Mouse (Mus musculus): Measurements from ENCODE around the gene Pisd. TPM values are rescaled to one million over a fixed set of nuclear protein-coding genes. Genes with fewer than 3 reads are reported as not detected.
"Not testable (repeated sequence)": the region's sequence is repeated elsewhere in the genome, so short reads cannot be mapped to it uniquely, and the experiment has no call there.

The Pisd gene
- polyA plus RNA-seq, 1 experiment from 2014 or later, result 56.9 TPM

DNA sequence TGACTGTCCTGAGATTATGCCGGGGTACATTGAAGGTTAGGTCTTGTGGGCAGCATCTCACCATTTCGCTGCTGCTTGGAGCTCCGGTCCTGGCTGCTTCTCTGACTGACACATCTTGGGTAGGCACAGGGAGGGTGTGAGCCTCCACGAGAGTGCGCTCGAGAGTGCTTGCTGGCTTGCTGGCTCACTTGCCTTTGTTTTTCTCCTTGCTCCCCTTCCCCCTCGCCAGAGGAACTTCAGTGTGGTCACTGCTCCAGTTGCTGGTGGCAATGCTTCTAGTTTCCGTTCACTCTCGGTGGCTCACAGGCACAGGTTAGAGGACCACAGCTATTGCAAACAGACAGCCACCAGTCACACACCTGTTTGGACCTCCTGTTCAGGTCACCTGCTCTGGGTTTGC, 43.3 kb downstream of the Pisd start:
- H3K4me2 ChIP-seq, result no peak overlapping the region
- 64% methylated on average over 9 of the region's 9 CpGs for WGBS
- H3K9ac ChIP-seq, result no peak overlapping the region
- ATAC-seq (ENCODE audit: insufficient number of reproducible peaks, low FRiP score, low TSS enrichment, low read depth), result no peak
- H3K27ac ChIP-seq, result no peak overlapping the region
- H3K36me3 ChIP-seq, result peaks cover 9% of the 10 kb centered on the region; the same call in 1 of the 2 replicates
- H3K4me1 ChIP-seq, result peaks cover 10% of the 10 kb centered on the region; the same call in 1 of the 2 replicates
- no peak overlapping the region for H3K4me3 ChIP-seq
- no peaks in the 10 kb centered on the region for H3K27me3 ChIP-seq
- no peaks in the 10 kb centered on the region for H3K9me3 ChIP-seq

DNA sequence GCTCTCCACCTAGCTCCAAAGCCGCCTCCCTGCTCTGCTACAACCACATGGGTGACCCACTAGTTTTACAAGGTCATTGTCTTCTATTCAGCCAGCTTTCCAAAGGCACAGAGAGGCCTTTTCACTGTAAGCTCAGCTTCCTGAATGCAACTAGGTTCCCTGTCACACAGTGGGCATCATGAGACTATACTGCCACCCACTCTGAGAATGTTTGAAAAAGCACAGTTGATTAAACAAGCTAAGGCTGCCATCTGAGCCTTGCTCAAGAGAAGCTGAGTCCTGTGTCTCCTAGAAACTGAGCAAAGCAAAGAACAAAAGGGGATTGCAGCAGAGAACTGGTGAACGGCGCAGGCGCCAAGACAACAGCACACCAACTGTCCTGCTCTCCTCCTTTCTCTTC, 44.1 kb downstream of the Pisd start:
- not testable (repeated sequence) for H3K4me1 ChIP-seq; H3K27ac ChIP-seq; H3K9ac ChIP-seq; H3K27me3 ChIP-seq; H3K4me2 ChIP-seq; ATAC-seq (ENCODE audit: insufficient number of reproducible peaks, low FRiP score, low TSS enrichment, low read depth); H3K4me3 ChIP-seq; H3K9me3 ChIP-seq
- H3K36me3 ChIP-seq, result peaks cover 11% of the 10 kb centered on the region; the same call in 1 of the 2 replicates
- 89% methylated on average over 4 of the region's 4 CpGs for WGBS

DNA sequence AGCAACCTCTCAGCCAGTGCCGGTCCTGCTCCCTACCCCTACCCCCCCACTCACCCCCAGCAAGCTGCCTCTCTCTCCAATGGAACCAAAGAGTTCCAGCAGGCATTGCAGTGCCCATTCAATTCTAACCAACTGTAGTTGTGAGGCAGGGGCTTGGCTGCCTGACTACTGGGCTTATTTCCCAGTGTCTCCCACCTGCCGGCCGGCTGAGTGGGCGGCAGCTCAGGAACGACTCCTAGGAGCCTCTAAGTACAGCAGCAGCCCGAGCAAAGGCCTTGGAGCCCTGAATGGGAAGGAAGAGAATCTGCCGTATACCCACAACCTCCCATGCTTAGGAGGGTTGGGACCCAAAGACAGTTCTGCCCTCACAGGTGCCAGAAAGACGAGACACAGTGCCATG, 44.6 kb downstream of the Pisd start:
- not testable (repeated sequence) for H3K9ac ChIP-seq; H3K9me3 ChIP-seq; H3K4me2 ChIP-seq; H3K27me3 ChIP-seq; H3K27ac ChIP-seq; H3K4me3 ChIP-seq; H3K4me1 ChIP-seq; ATAC-seq (ENCODE audit: insufficient number of reproducible peaks, low FRiP score, low TSS enrichment, low read depth)
- H3K36me3 ChIP-seq, result peaks cover 13% of the 10 kb centered on the region; the same call in 1 of the 2 replicates
- WGBS, result 84% methylated on average over 8 of the region's 8 CpGs

DNA sequence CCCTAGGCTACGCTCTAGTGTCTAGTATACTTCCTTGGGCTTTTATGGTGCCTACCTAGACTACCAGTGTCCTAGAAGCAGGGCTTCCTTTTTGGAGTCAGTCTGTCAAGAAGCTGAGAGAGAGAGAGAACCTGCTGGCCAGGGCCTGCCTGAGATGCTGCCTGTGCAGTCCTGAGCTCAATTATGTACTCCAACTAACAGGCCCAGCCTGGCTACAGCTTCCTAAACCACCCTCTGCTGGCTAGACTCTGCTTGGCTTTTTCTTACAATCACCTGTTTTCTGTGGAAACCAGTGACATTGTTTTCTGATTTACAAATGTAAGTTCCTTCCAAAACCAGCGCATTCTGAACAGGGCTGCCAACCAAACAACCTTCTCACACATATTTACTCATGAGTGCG, 45.3 kb downstream of the Pisd start:
- Histone ChIP-seq H3K4me3 (no peak overlapping the region), H3K9ac (no peak overlapping the region), H3K27me3 (no peaks in the 10 kb centered on the region), H3K27ac (no peak overlapping the region), H3K36me3 (peaks cover 15% of the 10 kb centered on the region; the same call in 1 of the 2 replicates), H3K4me2 (no peak overlapping the region), H3K9me3 (no peaks in the 10 kb centered on the region), H3K4me1 (no peaks in the 10 kb centered on the region)
- no peak for ATAC-seq (ENCODE audit: insufficient number of reproducible peaks, low FRiP score, low TSS enrichment, low read depth)
- 96% methylated on average over 3 of the region's 3 CpGs for WGBS

DNA sequence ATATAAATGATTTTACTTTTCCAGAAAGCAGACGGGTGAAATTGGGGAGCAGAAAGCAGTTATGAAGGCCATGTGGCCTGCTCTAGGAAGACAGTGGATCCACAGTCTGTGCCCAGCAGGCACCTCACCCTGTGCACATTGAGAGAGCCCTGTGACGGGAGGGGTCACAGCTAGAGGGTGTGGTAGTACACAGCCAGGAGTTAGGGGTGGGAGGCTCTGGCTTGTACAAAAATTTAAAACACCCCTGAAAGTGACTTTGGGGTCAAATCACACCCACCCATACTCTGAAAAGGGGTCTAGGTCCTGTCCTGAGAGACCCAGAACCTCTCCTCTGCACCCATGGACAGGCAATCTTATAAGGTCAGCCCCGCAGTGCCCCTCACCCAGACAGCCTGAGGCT, 48.7 kb downstream of the Pisd start:
- ATAC-seq (ENCODE audit: insufficient number of reproducible peaks, low FRiP score, low TSS enrichment, low read depth), result peak; percentile 68; the same call in 1 of the 2 replicates
- 85% methylated on average over 3 of the region's 3 CpGs for WGBS
- peaks cover 25% of the 10 kb centered on the region; the same call in 1 of the 2 replicates for H3K36me3 ChIP-seq

DNA sequence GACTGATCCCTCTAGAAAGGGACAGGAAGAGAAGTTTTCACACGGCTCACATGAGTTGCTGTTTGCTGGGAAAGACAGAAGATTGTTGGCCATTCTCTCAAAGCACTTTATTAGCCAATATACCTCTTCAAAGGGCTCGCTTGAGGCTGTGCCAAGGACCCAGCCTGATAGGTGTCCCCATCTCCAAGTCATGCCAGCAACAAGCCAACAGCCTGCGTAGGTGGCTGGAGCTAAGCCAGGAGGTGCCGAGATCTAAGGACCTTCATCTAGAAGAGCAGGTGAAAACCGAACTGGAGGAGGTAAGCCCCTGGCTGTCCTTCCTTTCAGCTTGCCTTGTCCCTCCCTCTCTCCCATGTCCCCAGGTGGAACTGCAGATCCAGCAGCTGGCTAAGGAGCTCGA, 49.7 kb downstream of the Pisd start:
- Histone ChIP-seq H3K9me3 (no peaks in the 10 kb centered on the region), H3K4me1 (no peaks in the 10 kb centered on the region), H3K36me3 (peaks cover 25% of the 10 kb centered on the region; the same call in 1 of the 2 replicates), H3K4me3 (no peak overlapping the region), H3K27me3 (no peaks in the 10 kb centered on the region), H3K4me2 (no peak overlapping the region), H3K27ac (no peak overlapping the region), H3K9ac (no peak overlapping the region)
- 86% methylated on average over 6 of the region's 6 CpGs for whole genome bisulfite sequencing
- ATAC-seq (ENCODE audit: insufficient number of reproducible peaks, low FRiP score, low TSS enrichment, low read depth), result no peak

More for the DNA sequence above, 48.7 kb downstream of the Pisd start:
- not testable (repeated sequence) for H3K4me1 ChIP-seq, H3K4me3 ChIP-seq, H3K4me2 ChIP-seq, H3K27ac ChIP-seq, H3K27me3 ChIP-seq, H3K9ac ChIP-seq, H3K9me3 ChIP-seq

DNA sequence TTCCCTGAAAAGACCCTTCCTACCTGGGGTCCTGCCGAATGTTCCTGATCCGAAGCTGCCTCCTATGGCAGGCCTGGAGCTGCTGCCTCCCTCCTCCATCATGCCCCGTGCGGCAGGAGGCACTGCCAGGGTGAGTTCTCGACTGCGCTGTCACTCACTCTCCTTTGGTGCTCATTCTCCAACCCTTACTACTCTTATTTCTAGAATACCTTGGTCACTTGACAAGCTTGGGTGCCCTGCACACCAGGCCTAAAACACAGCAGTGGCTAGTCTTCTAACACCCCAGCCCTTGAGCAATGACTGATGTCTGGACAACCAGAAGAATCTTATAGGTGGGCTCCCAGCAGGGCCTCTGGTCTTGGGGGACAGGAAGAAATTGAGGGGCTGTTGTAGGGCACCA, 51.6 kb downstream of the Pisd start:
- 96% methylated on average over 6 of the region's 6 CpGs for WGBS
- peaks cover 25% of the 10 kb centered on the region; the same call in 1 of the 2 replicates for H3K36me3 ChIP-seq
- not testable (repeated sequence) for H3K27me3 ChIP-seq, H3K4me3 ChIP-seq, H3K4me2 ChIP-seq, H3K4me1 ChIP-seq, H3K27ac ChIP-seq, H3K9me3 ChIP-seq, H3K9ac ChIP-seq
- ATAC-seq (ENCODE audit: insufficient number of reproducible peaks, low FRiP score, low TSS enrichment, low read depth), result 0 out of 2 replicates have a peak, but pooled peaks have one; percentile 44

DNA sequence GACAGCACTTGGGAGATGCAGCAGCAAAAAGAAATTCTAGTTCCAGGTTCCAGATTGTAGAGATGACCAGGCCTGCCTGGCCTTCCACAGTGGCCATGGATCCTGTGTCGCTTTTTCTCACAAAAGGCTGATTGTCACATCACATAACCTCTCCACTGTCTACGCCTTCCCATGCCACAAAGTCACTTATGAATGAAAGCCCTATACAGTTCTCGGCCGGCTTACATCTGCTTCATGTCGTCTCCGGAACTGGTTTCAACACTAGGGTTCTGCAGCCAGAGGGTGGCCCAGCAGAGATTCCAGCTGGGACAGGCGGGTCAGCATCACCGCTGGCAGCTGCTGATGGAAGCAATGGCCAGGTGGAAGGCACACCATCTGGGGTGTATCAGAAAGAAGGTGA, 56.6 kb downstream of the Pisd start:
- 0 out of 2 replicates have a peak, but pooled peaks cover 4% of the 10 kb centered on the region for H3K36me3 ChIP-seq
- H3K27me3 ChIP-seq, result no peaks in the 10 kb centered on the region
- 85% methylated on average over 8 of the region's 8 CpGs for WGBS
- H3K4me3 ChIP-seq, result no peak overlapping the region
- H3K4me2 ChIP-seq, result no peak overlapping the region
- no peak overlapping the region for H3K27ac ChIP-seq
- no peak overlapping the region for H3K9ac ChIP-seq
- H3K4me1 ChIP-seq, result no peaks in the 10 kb centered on the region
- no peak for ATAC-seq (ENCODE audit: insufficient number of reproducible peaks, low FRiP score, low TSS enrichment, low read depth)
- H3K9me3 ChIP-seq, result no peaks in the 10 kb centered on the region

DNA sequence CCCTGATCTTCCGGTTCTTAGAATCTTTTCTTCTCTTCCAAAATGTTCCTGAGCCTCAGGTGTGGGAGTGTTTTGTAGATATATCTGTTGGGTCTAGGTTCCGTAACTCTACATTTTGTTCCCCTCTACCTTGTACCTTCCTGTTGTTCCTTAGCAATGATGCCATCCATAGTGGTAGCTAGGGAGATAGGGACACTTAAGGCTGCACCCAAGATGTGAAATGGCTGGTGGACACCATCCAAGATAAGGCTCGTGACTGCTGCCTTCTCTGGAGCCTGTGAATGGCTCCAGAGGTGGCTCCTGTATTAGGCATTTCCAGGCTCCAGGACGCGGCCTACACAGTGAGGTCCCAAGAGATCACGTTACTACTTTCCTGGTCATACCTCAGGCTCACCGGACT, 57.1 kb downstream of the Pisd start:
- Histone ChIP-seq H3K9me3 (no peaks in the 10 kb centered on the region), H3K27me3 (no peaks in the 10 kb centered on the region), H3K9ac (no peak overlapping the region), H3K4me2 (no peak overlapping the region), H3K36me3 (no peaks in the 10 kb centered on the region), H3K4me1 (no peaks in the 10 kb centered on the region), H3K4me3 (no peak overlapping the region), H3K27ac (no peak overlapping the region)
- 78% methylated on average over 7 of the region's 7 CpGs for WGBS
- no peak for ATAC-seq (ENCODE audit: insufficient number of reproducible peaks, low FRiP score, low TSS enrichment, low read depth)

DNA sequence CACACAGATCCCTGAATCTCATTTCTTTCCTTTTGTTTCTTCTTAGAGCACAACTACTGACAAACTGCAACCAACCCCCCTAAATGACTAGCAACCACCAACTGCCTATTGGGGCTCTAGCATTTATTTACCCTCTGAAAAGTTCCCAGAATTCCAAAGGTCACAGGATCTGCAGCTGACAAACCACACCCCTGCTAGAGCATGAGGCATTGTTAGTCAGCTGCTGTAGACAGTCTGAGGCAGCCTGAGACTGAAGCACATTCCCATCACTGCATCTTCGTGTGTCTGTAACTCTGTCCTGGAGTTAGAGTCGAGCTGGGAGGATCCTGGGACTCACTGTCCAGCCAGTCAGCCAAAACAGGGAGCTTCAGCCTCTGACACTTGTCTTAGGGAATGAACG, 60.0 kb downstream of the Pisd start:
- H3K9ac ChIP-seq; H3K27me3 ChIP-seq; H3K4me1 ChIP-seq; H3K27ac ChIP-seq; H3K36me3 ChIP-seq; H3K9me3 ChIP-seq; H3K4me3 ChIP-seq; ATAC-seq (ENCODE audit: insufficient number of reproducible peaks, low FRiP score, low TSS enrichment, low read depth); H3K4me2 ChIP-seq: not testable (repeated sequence)
- 64% methylated on average over 3 of the region's 3 CpGs for WGBS

DNA sequence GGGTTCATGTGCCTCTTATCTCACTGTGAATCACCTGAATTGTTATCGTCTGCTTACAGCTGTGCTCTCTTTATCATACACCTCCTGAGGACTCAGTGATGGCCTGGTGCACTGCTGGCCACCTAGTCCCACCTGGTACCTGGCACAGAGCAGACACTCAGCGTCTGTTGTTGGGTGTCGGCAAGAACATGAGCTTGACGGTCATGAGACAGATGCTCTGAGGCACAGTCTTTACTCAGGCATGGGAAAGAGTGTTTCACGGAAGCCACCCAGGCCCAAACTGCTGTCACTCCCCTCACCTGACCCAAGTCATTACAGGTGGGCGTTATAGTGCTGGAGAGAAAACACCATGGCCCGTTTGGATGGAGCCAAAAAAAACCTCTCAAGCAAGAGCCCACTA, 61.5 kb downstream of the Pisd start:
- no peak for ATAC-seq (ENCODE audit: insufficient number of reproducible peaks, low FRiP score, low TSS enrichment, low read depth)

DNA sequence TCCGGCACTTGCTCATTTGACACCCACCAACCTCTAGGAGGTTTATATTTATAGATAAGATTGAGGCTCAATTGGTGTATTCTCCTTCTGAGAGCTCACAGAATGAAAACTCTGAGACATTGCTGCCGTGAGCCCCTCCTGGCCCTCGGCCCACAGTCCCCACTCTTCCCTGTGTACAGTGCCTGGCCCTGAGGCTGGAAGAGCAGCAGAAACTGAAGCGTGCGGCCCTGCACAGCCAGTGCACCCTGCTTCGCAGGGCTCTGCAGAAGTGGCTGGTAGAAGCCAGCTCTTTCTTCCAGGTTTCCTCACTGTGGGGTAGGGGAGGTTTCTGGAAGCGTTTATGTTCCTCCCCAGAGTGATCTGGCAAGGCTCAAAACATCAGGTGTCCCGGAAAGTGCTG, 62.7 kb downstream of the Pisd start:
- H3K4me2 ChIP-seq, H3K36me3 ChIP-seq, H3K4me3 ChIP-seq, H3K4me1 ChIP-seq, H3K27ac ChIP-seq, H3K9ac ChIP-seq, H3K27me3 ChIP-seq, H3K9me3 ChIP-seq: not testable (repeated sequence)
- WGBS, result 72% methylated on average over 8 of the region's 8 CpGs
- ATAC-seq (ENCODE audit: insufficient number of reproducible peaks, low FRiP score, low TSS enrichment, low read depth), result 0 out of 2 replicates have a peak, but pooled peaks have one; percentile 43

More for the DNA sequence above, 61.5 kb downstream of the Pisd start:
- Histone ChIP-seq H3K4me2 (no peak overlapping the region), H3K4me1 (0 out of 2 replicates have a peak, but pooled peaks cover 4% of the 10 kb centered on the region), H3K27me3 (no peaks in the 10 kb centered on the region), H3K9ac (no peak overlapping the region), H3K9me3 (no peaks in the 10 kb centered on the region), H3K36me3 (no peaks in the 10 kb centered on the region), H3K4me3 (no peak overlapping the region), H3K27ac (no peak overlapping the region)
- WGBS, result 76% methylated on average over 7 of the region's 7 CpGs

DNA sequence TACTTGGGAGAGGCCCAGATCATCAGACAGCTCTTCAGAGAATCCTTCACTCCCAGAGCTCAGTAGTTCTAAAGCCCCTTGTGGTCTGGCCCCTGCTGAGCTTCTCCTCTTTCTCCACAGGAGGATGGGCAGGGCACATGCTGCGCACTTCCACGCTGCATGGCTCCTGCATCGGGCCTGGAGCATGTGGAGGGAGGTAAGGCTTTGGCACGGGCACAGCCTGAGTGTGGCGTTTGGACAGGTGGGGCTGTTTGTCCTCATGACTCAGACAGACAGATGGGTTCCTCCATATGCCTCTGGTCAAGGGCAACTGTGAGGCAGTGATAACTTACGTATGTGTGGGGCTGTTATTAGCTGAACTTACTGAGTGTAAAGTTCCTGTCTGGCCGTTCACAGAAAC, 63.2 kb downstream of the Pisd start:
- Histone ChIP-seq H3K4me3 (no peak overlapping the region), H3K4me2 (no peak overlapping the region), H3K27ac (no peak overlapping the region), H3K9ac (no peak overlapping the region), H3K36me3 (no peaks in the 10 kb centered on the region), H3K27me3 (no peaks in the 10 kb centered on the region), H3K4me1 (0 out of 2 replicates have a peak, but pooled peaks cover 4% of the 10 kb centered on the region), H3K9me3 (no peaks in the 10 kb centered on the region)
- WGBS, result 78% methylated on average over 7 of the region's 7 CpGs
- ATAC-seq (ENCODE audit: insufficient number of reproducible peaks, low FRiP score, low TSS enrichment, low read depth), result no peak
